ENCODE assay signal across 17 mouse cellular contexts in the genomic region with DNA sequence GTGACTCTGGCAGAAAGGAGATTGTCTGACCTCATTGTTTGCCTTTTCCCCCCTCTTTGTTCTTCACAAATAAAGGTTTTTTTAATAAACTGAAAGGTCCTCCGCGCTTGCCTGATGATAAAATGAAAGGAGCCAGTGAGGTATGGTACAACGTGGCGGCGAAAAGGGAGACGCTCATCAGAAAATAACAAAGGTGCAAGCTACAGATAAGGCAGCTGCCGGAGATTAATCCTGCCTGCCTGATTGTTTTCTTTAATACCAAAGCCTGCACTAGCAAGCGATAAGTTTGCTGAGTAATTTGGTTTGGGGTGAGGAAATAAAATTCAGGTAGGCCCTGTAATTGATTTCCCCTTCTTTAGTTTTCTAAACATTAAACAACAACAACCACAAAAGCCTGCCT.
DNase-seq lines count a peak whose midpoint lies in the region; ATAC-seq and TF ChIP-seq lines count a peak whose summit lies in the region.
"Had no signal": no experiment of that assay in that cellular context is flagged by ENCODE, and none has a peak within 500 bp of the region (broad histone marks: within the 10 kb centered on the region; RNA-seq: fewer than 3 reads in every experiment).

No protein-coding gene starts in this region.

- H3K9me3 ChIP-seq in heart, embryonic 14.5 days (ENCODE audit: control insufficient read depth, low read length) = no peaks in the 10 kb centered on the region
- no peaks in the 10 kb centered on the region for H3K9me3 ChIP-seq in neural tube, embryonic 15.5 days (replicated peaks)
- no peaks in the 10 kb centered on the region for H3K9me3 ChIP-seq in limb, embryonic 10.5 days (replicated peaks)
- H3K9me3 ChIP-seq: limb, embryonic 13.5 days; lung, embryonic 15.5 days had no signal

- 0 out of 2 replicates have a peak overlapping the region, but pooled peaks have one; percentile 4 for H3K4me2 ChIP-seq in heart, embryonic 14.5 days (ENCODE audit: low read length)
- H3K4me2 ChIP-seq in neural tube, embryonic 15.5 days = no peak overlapping the region
- H3K4me2 ChIP-seq: limb, embryonic 13.5 days; lung, embryonic 15.5 days had no signal

- no peaks in the 10 kb centered on the region for H3K79me2 ChIP-seq in heart, adult 2 months (replicated peaks; ENCODE audit: control insufficient read depth, insufficient read depth, low read length)

- no peak for ATAC-seq in heart, embryonic 14.5 days (ENCODE audit: insufficient number of reproducible peaks, insufficient read depth, low FRiP score, low read depth)
- no peak for ATAC-seq in neural tube, embryonic 15.5 days (ENCODE audit: low FRiP score)
- ATAC-seq in megakaryocyte-erythroid progenitor cell, adult 5-6 weeks (replicated peaks; ENCODE audit: low FRiP score, low TSS enrichment, poor library complexity, severe bottlenecking) = 0 out of 2 replicates have a peak, but pooled peaks have one; percentile 34
- ATAC-seq: forebrain, embryonic 16.5 days had no signal

- no peak for TF ChIP-seq CTCF in heart, adult 2 months (IDR thresholded peaks at IDR 0.05)

- H3K9ac ChIP-seq in heart, embryonic 14.5 days (ENCODE audit: low read length) = no peak overlapping the region
- H3K9ac ChIP-seq in heart, adult 2 months (ENCODE audit: low read depth, low read length) = no peak overlapping the region
- no peak overlapping the region for H3K9ac ChIP-seq in neural tube, embryonic 15.5 days (replicated peaks)
- H3K9ac ChIP-seq: limb, embryonic 13.5 days; lung, embryonic 15.5 days had no signal

- DNase-seq in heart, adult 2 months = no peak
- no peak for DNase-seq in neural tube, embryonic 10.5 days (ENCODE audit: extremely low spot score, low spot score)
- no peak for DNase-seq in cerebellum, adult 9-10 months
- no peak for DNase-seq in limb, embryonic 10.5 days (ENCODE audit: low spot score)
- DNase-seq: adrenal gland, postnatal 36 days; B cell, adult 2 months; cerebellum, postnatal 10 days; kidney, adult 2 months; kidney, postnatal 14 days; thymus, adult 2 months had no signal

- intact Hi-C loops in heart, adult 2 months (cut with DNase I) = no loop called here

- H3K36me3 ChIP-seq in heart, embryonic 14.5 days (ENCODE audit: control insufficient read depth, insufficient read depth, low read length) = no peaks in the 10 kb centered on the region
- no peaks in the 10 kb centered on the region for H3K36me3 ChIP-seq in heart, adult 2 months (ENCODE audit: control insufficient read depth, insufficient read depth, low read length)
- H3K36me3 ChIP-seq in neural tube, embryonic 15.5 days = no peaks in the 10 kb centered on the region
- H3K36me3 ChIP-seq in limb, embryonic 10.5 days = no peaks in the 10 kb centered on the region
- H3K36me3 ChIP-seq: limb, embryonic 13.5 days; lung, embryonic 15.5 days had no signal

- no peaks in the 10 kb centered on the region for H3K27me3 ChIP-seq in heart, embryonic 14.5 days (ENCODE audit: control insufficient read depth, insufficient read depth, low read length)
- no peaks in the 10 kb centered on the region for H3K27me3 ChIP-seq in heart, adult 2 months (ENCODE audit: control insufficient read depth, insufficient read depth, low read length)
- no peaks in the 10 kb centered on the region for H3K27me3 ChIP-seq in neural tube, embryonic 15.5 days (replicated peaks)
- no peaks in the 10 kb centered on the region for H3K27me3 ChIP-seq in limb, embryonic 10.5 days (ENCODE audit: low read depth, poor library complexity, severe bottlenecking)
- H3K27me3 ChIP-seq: lung, embryonic 15.5 days had no signal

- no peak overlapping the region for H3K4me3 ChIP-seq in heart, embryonic 14.5 days (ENCODE audit: control insufficient read depth in 1 of 2, insufficient read depth in 1 of 2, low read depth in 1 of 2, low read length in 2 of 2)
- H3K4me3 ChIP-seq in heart, adult 2 months = no peak overlapping the region
- H3K4me3 ChIP-seq in neural tube, embryonic 15.5 days (replicated peaks) = no peak overlapping the region
- H3K4me3 ChIP-seq in limb, embryonic 10.5 days = no peak overlapping the region
- H3K4me3 ChIP-seq: limb, embryonic 13.5 days; lung, embryonic 15.5 days had no signal

- peaks cover 10 to 20% of the 10 kb centered on the region in 2 experiments; a peak in 3 of 4 replicates for H3K4me1 ChIP-seq in heart, embryonic 14.5 days (ENCODE audit: control insufficient read depth in 2 of 2, insufficient read depth in 2 of 2, low read length in 2 of 2)
- no peaks in the 10 kb centered on the region for H3K4me1 ChIP-seq in heart, adult 2 months (ENCODE audit: control insufficient read depth, insufficient read depth, low read length)
- 0 out of 2 replicates have a peak, but pooled peaks cover 3% of the 10 kb centered on the region for H3K4me1 ChIP-seq in neural tube, embryonic 15.5 days
- no peaks in the 10 kb centered on the region for H3K4me1 ChIP-seq in limb, embryonic 10.5 days
- H3K4me1 ChIP-seq: limb, embryonic 13.5 days; lung, embryonic 15.5 days had no signal

- no peak for TF ChIP-seq EP300 in heart, adult 2 months (IDR thresholded peaks at IDR 0.05; ENCODE audit: insufficient read depth, low read depth, low read length)

- TF ChIP-seq POLR2A in heart, adult 2 months (IDR thresholded peaks at IDR 0.05; ENCODE audit: insufficient read depth, low read depth, low read length) = no peak

- H3K27ac ChIP-seq in heart, embryonic 14.5 days (replicated peaks in 1 of 2; ENCODE audit: control insufficient read depth in 1 of 2, insufficient read depth in 1 of 2, low read depth in 2 of 2, low read length in 2 of 2) = no peak overlapping the region
- H3K27ac ChIP-seq in heart, adult 2 months = no peak overlapping the region
- peak overlapping the region; percentile 28; the same call in 1 of the 2 replicates for H3K27ac ChIP-seq in neural tube, embryonic 15.5 days (replicated peaks)
- H3K27ac ChIP-seq in limb, embryonic 10.5 days = no peak overlapping the region
- H3K27ac ChIP-seq: limb, embryonic 13.5 days; lung, embryonic 15.5 days; macrophage had no signal

- 20% methylated on average over 8 of the region's 8 CpGs for WGBS in heart, embryonic 14.5 days
- 35% methylated on average over 8 of the region's 8 CpGs for WGBS in heart, adult 2 months
- 42% methylated on average over 8 of the region's 8 CpGs for WGBS in neural tube, embryonic 15.5 days
- 85% methylated on average over 8 of the region's 8 CpGs for WGBS in limb, embryonic 10.5 days
